Mouse (Mus musculus): ENCODE measurements at regions not wholly inside any gene's neighbourhood (a gene's known extent, or its start where the extent isn't known, plus 50 kb on each side); places are given as distances from the start of the nearest gene placed in this dataset.

DNA sequence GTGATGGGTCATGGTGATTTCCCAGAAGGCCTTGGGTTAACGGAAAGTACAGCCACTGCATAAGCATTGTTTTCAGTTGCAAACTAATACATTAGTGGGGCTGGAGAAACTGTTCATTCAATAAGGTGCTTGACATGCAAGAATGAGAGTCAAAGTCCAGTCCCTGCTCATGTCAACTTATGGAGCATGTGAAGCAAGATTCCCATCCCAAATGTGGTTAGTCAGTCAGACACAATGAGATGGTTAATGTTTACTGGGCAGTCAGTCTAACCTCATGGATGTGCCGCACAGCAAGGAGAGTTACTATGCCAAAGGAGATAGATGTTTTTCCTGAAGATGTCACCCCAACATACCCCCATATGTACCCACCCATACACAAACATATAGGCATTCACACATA, 993.8 kb upstream of the Jmjd1c start:
- whole genome bisulfite sequencing, result 86% methylated on average over 2 of the region's 2 CpGs
- no peak overlapping the region for H3K4me2 ChIP-seq (replicated peaks)
- ATAC-seq (ENCODE audit: low FRiP score), result no peak
- DNase-seq (ENCODE audit: low spot score), result no peak
- H3K9ac ChIP-seq, result no peak overlapping the region
- H3K36me3 ChIP-seq (replicated peaks; ENCODE audit: control insufficient read depth, insufficient read depth), result no peaks in the 10 kb centered on the region
- no peak overlapping the region for H3K27ac ChIP-seq
- no peaks in the 10 kb centered on the region for H3K4me1 ChIP-seq (replicated peaks; ENCODE audit: control insufficient read depth, insufficient read depth, low read length)
- H3K27me3 ChIP-seq (ENCODE audit: control insufficient read depth, insufficient read depth, low read length), result no peaks in the 10 kb centered on the region
- no peak overlapping the region for H3K4me3 ChIP-seq (replicated peaks; ENCODE audit: low read length)
- H3K9me3 ChIP-seq (ENCODE audit: control insufficient read depth, low read length), result no peaks in the 10 kb centered on the region

DNA sequence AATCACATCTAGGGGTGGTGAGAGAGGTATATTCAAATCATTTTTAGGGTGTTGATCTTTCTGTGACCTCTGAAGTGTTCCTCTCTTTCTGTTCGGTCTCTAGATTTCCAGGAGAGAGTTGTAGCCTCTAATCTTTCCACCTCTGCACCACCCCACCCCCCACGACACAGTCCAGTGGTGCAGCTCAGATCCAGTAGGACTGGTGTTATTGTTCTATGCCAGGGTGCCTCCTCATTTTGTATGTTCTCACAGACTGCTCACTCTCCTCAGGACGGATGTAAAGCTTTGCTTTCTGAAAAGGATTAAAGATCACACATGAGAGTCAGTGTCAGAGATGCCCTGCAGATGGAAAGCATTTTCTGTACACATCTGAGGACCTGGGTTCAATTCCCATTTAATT, 964.6 kb upstream of the Jmjd1c start:
- H3K27me3 ChIP-seq (ENCODE audit: control insufficient read depth, insufficient read depth, low read length), result no peaks in the 10 kb centered on the region
- H3K9me3 ChIP-seq (ENCODE audit: control insufficient read depth, low read length), result no peaks in the 10 kb centered on the region
- ATAC-seq (ENCODE audit: low FRiP score) (no peak), DNase-seq (ENCODE audit: low spot score) (no peak)
- no peak overlapping the region for H3K27ac ChIP-seq
- WGBS, result 63% methylated on average over 3 of the region's 3 CpGs
- H3K4me2 ChIP-seq (replicated peaks), result no peak overlapping the region
- no peak overlapping the region for H3K4me3 ChIP-seq (replicated peaks; ENCODE audit: low read length)
- no peak overlapping the region for H3K9ac ChIP-seq
- 0 out of 2 replicates have a peak, but pooled peaks cover 5% of the 10 kb centered on the region for H3K4me1 ChIP-seq (replicated peaks; ENCODE audit: control insufficient read depth, insufficient read depth, low read length)
- no peaks in the 10 kb centered on the region for H3K36me3 ChIP-seq (replicated peaks; ENCODE audit: control insufficient read depth, insufficient read depth)

- H3K27me3 ChIP-seq (ENCODE audit: control insufficient read depth, insufficient read depth, low read length), result no peaks in the 10 kb centered on the region
- no peak overlapping the region for H3K9ac ChIP-seq
- H3K4me1 ChIP-seq (replicated peaks; ENCODE audit: control insufficient read depth, insufficient read depth, low read length), result 0 out of 2 replicates have a peak, but pooled peaks cover 5% of the 10 kb centered on the region
- no peaks in the 10 kb centered on the region for H3K36me3 ChIP-seq (replicated peaks; ENCODE audit: control insufficient read depth, insufficient read depth)
- H3K4me3 ChIP-seq (replicated peaks; ENCODE audit: low read length), result no peak overlapping the region
- ATAC-seq (ENCODE audit: low FRiP score) (no peak), DNase-seq (ENCODE audit: low spot score) (no peak)
- WGBS, result 58% methylated on average over 4 of the region's 4 CpGs
- no peaks in the 10 kb centered on the region for H3K9me3 ChIP-seq (ENCODE audit: control insufficient read depth, low read length)
- no peak overlapping the region for H3K27ac ChIP-seq
- no peak overlapping the region for H3K4me2 ChIP-seq (replicated peaks)
These were observed 963.9 kb upstream of the Jmjd1c start for GRCm38 (mm10) chr10:66132025-66132424.

GRCm38 (mm10) chr10:66142413-66142812, 953.5 kb upstream of the Jmjd1c start:
- Histone ChIP-seq H3K9ac (no peak overlapping the region), H3K9me3 (ENCODE audit: control insufficient read depth, low read length) (no peaks in the 10 kb centered on the region), H3K4me3 (replicated peaks; ENCODE audit: low read length) (no peak overlapping the region), H3K4me1 (replicated peaks; ENCODE audit: control insufficient read depth, insufficient read depth, low read length) (no peaks in the 10 kb centered on the region), H3K27ac (no peak overlapping the region), H3K36me3 (replicated peaks; ENCODE audit: control insufficient read depth, insufficient read depth) (no peaks in the 10 kb centered on the region), H3K27me3 (ENCODE audit: control insufficient read depth, insufficient read depth, low read length) (no peaks in the 10 kb centered on the region), H3K4me2 (replicated peaks) (no peak overlapping the region)
- ATAC-seq (ENCODE audit: low FRiP score), result no peak
- WGBS, result 96% methylated on average over 1 of the region's 1 CpGs
- DNase-seq (ENCODE audit: low spot score), result no peak

GRCm38 (mm10) chr10:66142910-66143309, 953.0 kb upstream of the Jmjd1c start:
- H3K4me1 ChIP-seq (replicated peaks; ENCODE audit: control insufficient read depth, insufficient read depth, low read length), result no peaks in the 10 kb centered on the region
- H3K4me3 ChIP-seq (replicated peaks; ENCODE audit: low read length), result no peak overlapping the region
- H3K9me3 ChIP-seq (ENCODE audit: control insufficient read depth, low read length), result no peaks in the 10 kb centered on the region
- no peaks in the 10 kb centered on the region for H3K36me3 ChIP-seq (replicated peaks; ENCODE audit: control insufficient read depth, insufficient read depth)
- no peak overlapping the region for H3K27ac ChIP-seq
- H3K9ac ChIP-seq, result no peak overlapping the region
- no peak overlapping the region for H3K4me2 ChIP-seq (replicated peaks)
- DNase-seq (ENCODE audit: low spot score) (no peak), ATAC-seq (ENCODE audit: low FRiP score) (no peak)
- H3K27me3 ChIP-seq (ENCODE audit: control insufficient read depth, insufficient read depth, low read length), result no peaks in the 10 kb centered on the region

DNA sequence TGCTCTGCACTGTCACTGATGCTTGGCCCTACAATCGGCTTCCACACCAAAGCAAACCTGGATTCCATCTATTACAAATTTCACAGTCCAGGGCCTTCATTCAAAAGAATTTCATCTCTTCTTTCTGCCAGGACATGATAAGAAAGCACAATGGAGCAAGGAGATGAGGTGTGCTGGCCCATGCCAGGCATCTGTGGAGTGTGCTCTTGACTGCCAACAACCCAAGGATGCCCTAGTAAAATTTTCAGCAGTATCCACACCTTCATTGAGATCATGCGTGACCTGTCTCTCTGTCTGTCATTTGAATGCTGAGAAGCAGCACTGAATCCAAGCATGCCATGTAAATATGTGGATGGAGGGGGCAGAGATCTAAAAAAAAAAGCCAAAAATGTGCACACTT, 945.0 kb upstream of the Jmjd1c start:
- Histone ChIP-seq H3K27ac (no peak overlapping the region), H3K9ac (no peak overlapping the region), H3K4me1 (replicated peaks; ENCODE audit: control insufficient read depth, insufficient read depth, low read length) (no peaks in the 10 kb centered on the region), H3K36me3 (replicated peaks; ENCODE audit: control insufficient read depth, insufficient read depth) (no peaks in the 10 kb centered on the region), H3K9me3 (ENCODE audit: control insufficient read depth, low read length) (no peaks in the 10 kb centered on the region), H3K4me2 (replicated peaks) (no peak overlapping the region), H3K27me3 (ENCODE audit: control insufficient read depth, insufficient read depth, low read length) (no peaks in the 10 kb centered on the region), H3K4me3 (replicated peaks; ENCODE audit: low read length) (no peak overlapping the region)
- ATAC-seq (ENCODE audit: low FRiP score), result no peak
- no peak for DNase-seq (ENCODE audit: low spot score)
- 82% methylated on average over 2 of the region's 2 CpGs for WGBS

DNA sequence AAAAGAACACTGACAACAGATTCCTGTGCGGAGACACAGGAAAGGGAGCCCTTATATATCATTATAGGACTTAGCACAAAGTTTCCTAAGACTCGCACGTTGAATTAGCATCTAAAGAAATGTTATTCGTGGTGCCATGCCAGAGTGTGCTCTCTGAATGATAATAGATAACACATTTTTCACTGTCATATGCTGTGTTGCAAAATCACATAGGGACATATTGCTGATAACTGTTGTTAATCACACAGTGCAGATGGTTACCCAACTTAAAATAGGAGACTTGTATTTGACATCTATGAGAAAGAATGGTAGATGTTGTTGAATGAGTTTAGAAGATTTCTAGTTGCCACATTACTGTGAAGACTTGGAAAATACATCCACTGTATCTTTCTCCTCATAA, 943.1 kb upstream of the Jmjd1c start:
- Histone ChIP-seq H3K27ac (no peak overlapping the region), H3K4me1 (replicated peaks; ENCODE audit: control insufficient read depth, insufficient read depth, low read length) (no peaks in the 10 kb centered on the region), H3K4me2 (replicated peaks) (no peak overlapping the region), H3K27me3 (ENCODE audit: control insufficient read depth, insufficient read depth, low read length) (no peaks in the 10 kb centered on the region), H3K36me3 (replicated peaks; ENCODE audit: control insufficient read depth, insufficient read depth) (no peaks in the 10 kb centered on the region), H3K9me3 (ENCODE audit: control insufficient read depth, low read length) (no peaks in the 10 kb centered on the region), H3K9ac (no peak overlapping the region), H3K4me3 (replicated peaks; ENCODE audit: low read length) (no peak overlapping the region)
- WGBS, result 89% methylated on average over 4 of the region's 4 CpGs
- ATAC-seq (ENCODE audit: low FRiP score) (no peak), DNase-seq (ENCODE audit: low spot score) (no peak)

- DNase-seq (ENCODE audit: low spot score) (no peak), ATAC-seq (ENCODE audit: low FRiP score) (no peak)
- Histone ChIP-seq H3K4me3 (replicated peaks; ENCODE audit: low read length) (no peak overlapping the region), H3K36me3 (replicated peaks; ENCODE audit: control insufficient read depth, insufficient read depth) (no peaks in the 10 kb centered on the region), H3K9ac (no peak overlapping the region), H3K9me3 (ENCODE audit: control insufficient read depth, low read length) (no peaks in the 10 kb centered on the region), H3K27ac (no peak overlapping the region), H3K4me1 (replicated peaks; ENCODE audit: control insufficient read depth, insufficient read depth, low read length) (no peaks in the 10 kb centered on the region), H3K27me3 (ENCODE audit: control insufficient read depth, insufficient read depth, low read length) (no peaks in the 10 kb centered on the region), H3K4me2 (replicated peaks) (no peak overlapping the region)
- WGBS, result 75% methylated on average over 5 of the region's 5 CpGs
These were observed 934.9 kb upstream of the Jmjd1c start for GRCm38 (mm10) chr10:66160916-66161556.

GRCm38 (mm10) chr10:66172803-66173202, 923.1 kb upstream of the Jmjd1c start:
- Histone ChIP-seq H3K4me3 (replicated peaks; ENCODE audit: low read length) (no peak overlapping the region), H3K4me2 (replicated peaks) (no peak overlapping the region), H3K9me3 (ENCODE audit: control insufficient read depth, low read length) (no peaks in the 10 kb centered on the region), H3K4me1 (replicated peaks; ENCODE audit: control insufficient read depth, insufficient read depth, low read length) (no peaks in the 10 kb centered on the region), H3K36me3 (replicated peaks; ENCODE audit: control insufficient read depth, insufficient read depth) (no peaks in the 10 kb centered on the region), H3K27ac (no peak overlapping the region), H3K27me3 (ENCODE audit: control insufficient read depth, insufficient read depth, low read length) (no peaks in the 10 kb centered on the region), H3K9ac (no peak overlapping the region)
- ATAC-seq (ENCODE audit: low FRiP score), result no peak
- WGBS, result 73% methylated on average over 4 of the region's 4 CpGs
- DNase-seq (ENCODE audit: low spot score), result no peak

DNA sequence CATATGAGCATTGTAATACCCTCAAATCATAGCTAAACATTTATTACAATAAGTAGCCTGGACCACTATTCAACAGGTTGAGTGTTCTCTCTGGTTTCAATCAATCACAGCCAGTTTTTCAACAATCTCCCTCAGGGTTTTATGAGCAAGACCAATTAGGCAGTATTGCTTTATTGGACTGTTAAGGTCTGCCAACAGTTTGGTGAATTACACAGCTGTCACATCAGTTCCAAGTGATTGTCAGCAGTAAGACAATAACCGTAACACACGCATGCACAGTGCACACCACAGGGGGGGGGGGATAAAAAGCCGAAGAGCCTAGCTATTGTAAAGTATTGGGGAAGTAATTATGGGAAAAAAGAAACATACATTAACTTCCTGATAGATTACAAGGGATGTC, 918.6 kb upstream of the Jmjd1c start:
- 31% methylated on average over 3 of the region's 3 CpGs for WGBS
- H3K4me1 ChIP-seq (replicated peaks; ENCODE audit: control insufficient read depth, insufficient read depth, low read length), result no peaks in the 10 kb centered on the region
- no peaks in the 10 kb centered on the region for H3K36me3 ChIP-seq (replicated peaks; ENCODE audit: control insufficient read depth, insufficient read depth)
- H3K4me2 ChIP-seq (replicated peaks), result no peak overlapping the region
- no peaks in the 10 kb centered on the region for H3K9me3 ChIP-seq (ENCODE audit: control insufficient read depth, low read length)
- 0 out of 2 replicates have a peak, but pooled peaks have one; percentile 43 for ATAC-seq (ENCODE audit: low FRiP score)
- H3K4me3 ChIP-seq (replicated peaks; ENCODE audit: low read length), result no peak overlapping the region
- no peaks in the 10 kb centered on the region for H3K27me3 ChIP-seq (ENCODE audit: control insufficient read depth, insufficient read depth, low read length)
- DNase-seq (ENCODE audit: low spot score), result no peak
- H3K27ac ChIP-seq, result no peak overlapping the region
- H3K9ac ChIP-seq, result no peak overlapping the region

All from hindbrain, embryonic 14.5 days (tissue).